Mouse (Mus musculus) MEL (cell line): ENCODE measurements around the gene Abhd16a. TPM values are rescaled to one million over a fixed set of nuclear protein-coding genes. Genes with fewer than 3 reads are reported as not detected.
A peak's percentile ranks its signal among the peaks of the same experiment; 100 is the strongest.

Source experiments
- DNase-seq: peaks from one replicate; pipeline ENCODE4 v3.0.0; 2011; ENCODE audit warnings: low read depth, low spot score
- H3K27ac ChIP-seq: 2 replicates; pipeline ENCODE4 v1.5.1; 2012; ENCODE audit warnings: low read depth, mild to moderate bottlenecking, control low read depth, low read length, moderate library complexity; ENCODE audit not compliant: control insufficient read depth
- H3K27me3 ChIP-seq, 2 experiments: fragments of 150-350 bp in 1 of 2; sonication (generic) in 1 of 2; 2 replicates each; pipeline ENCODE4 v1.6.1; 2012; ENCODE audit warnings: low read length in 2 of 2, mild to moderate bottlenecking in 2 of 2, improper control_type of control experiment in 1 of 2, moderate library complexity in 1 of 2; ENCODE audit not compliant: insufficient read depth in 2 of 2, control insufficient read depth in 1 of 2
- H3K36me3 ChIP-seq, 2 experiments: 2 replicates each; pipeline ENCODE4 v1.6.1; 2012 to 2014; ENCODE audit warnings: low read length in 2 of 2, improper control_type of control experiment in 1 of 2, inconsistent platforms in 1 of 2, mild to moderate bottlenecking in 1 of 2; ENCODE audit not compliant: insufficient read depth in 2 of 2, control insufficient read depth in 1 of 2
- H3K4me1 ChIP-seq, 2 experiments: fragments of 150-350 bp in 1 of 2; sonication (generic) in 1 of 2; 2 replicates each; pipeline ENCODE4 v1.6.1; 2012; ENCODE audit warnings: low read length in 2 of 2, improper control_type of control experiment in 1 of 2, mild to moderate bottlenecking in 1 of 2; ENCODE audit not compliant: insufficient read depth in 2 of 2, control insufficient read depth in 1 of 2
- H3K4me3 ChIP-seq, 2 experiments: fragments of 150-350 bp in 1 of 2; sonication (generic) in 1 of 2; 2 replicates each; pipeline ENCODE4 v1.5.1; 2012; ENCODE audit warnings: low read depth in 2 of 2, low read length in 2 of 2, mild to moderate bottlenecking in 2 of 2, moderate library complexity in 2 of 2, control low read depth in 1 of 2, improper control_type of control experiment in 1 of 2; ENCODE audit not compliant: control insufficient read depth in 1 of 2, insufficient read depth in 1 of 2
- H3K79me2 ChIP-seq: 2 replicates; pipeline ENCODE4 v1.6.1; 2012; ENCODE audit warnings: mild to moderate bottlenecking, low read length, moderate library complexity; ENCODE audit not compliant: control insufficient read depth, poor library complexity, insufficient read depth
- H3K9ac ChIP-seq: 2 replicates; pipeline ENCODE4 v1.6.1; 2012; ENCODE audit warnings: low read depth, mild to moderate bottlenecking, control low read depth, low read length, moderate library complexity; ENCODE audit not compliant: control insufficient read depth, poor library complexity, severe bottlenecking
- H3K9me3 ChIP-seq: fragments of 150-350 bp; sonication (generic); replicated peaks from 2 replicates; pipeline ENCODE4 v1.6.1; 2012; ENCODE audit warnings: mild to moderate bottlenecking, low read length, improper control_type of control experiment, moderate library complexity; ENCODE audit not compliant: insufficient read depth
- BHLHE40 ChIP-seq: IDR thresholded peaks from 2 replicates; pipeline ENCODE4 v1.6.1; 2012; ENCODE audit warnings: low read depth, mild to moderate bottlenecking, inconsistent platforms, low read length, improper control_type of control experiment, borderline replicate concordance
- CHD2 ChIP-seq: IDR thresholded peaks from 2 replicates; pipeline ENCODE4 v1.6.1; 2011; ENCODE audit warnings: low read length, improper control_type of control experiment
- CTCF ChIP-seq, 3 experiments: IDR thresholded peaks in 2 of 3; conservative IDR thresholded peaks in 1 of 3; 2 replicates each; pipeline ENCODE4 v1.5.1; 2011 to 2012; ENCODE audit warnings: low read length in 3 of 3, low read depth in 2 of 3, mild to moderate bottlenecking in 2 of 3, improper control_type of control experiment in 1 of 3, inconsistent platforms in 1 of 3, mixed read lengths in 1 of 3, moderate library complexity in 1 of 3; ENCODE audit not compliant: control insufficient read depth in 1 of 3, insufficient read depth in 1 of 3, poor library complexity in 1 of 3, severe bottlenecking in 1 of 3
- E2F4 ChIP-seq: IDR thresholded peaks from 2 replicates; pipeline ENCODE4 v1.6.1; 2011; ENCODE audit warnings: low read depth, low read length, improper control_type of control experiment, borderline replicate concordance
- EP300 ChIP-seq, 2 experiments: IDR thresholded peaks; 2 replicates each; pipeline ENCODE4 v1.6.1; 2011; ENCODE audit warnings: improper control_type of control experiment in 2 of 2, low read length in 2 of 2, low read depth in 1 of 2, mild to moderate bottlenecking in 1 of 2
- GATA1 ChIP-seq: IDR thresholded peaks from 2 replicates; pipeline ENCODE4 v1.6.1; 2011; ENCODE audit warnings: low read depth, low read length, improper control_type of control experiment
- JUND ChIP-seq: IDR thresholded peaks from 2 replicates; pipeline ENCODE4 v1.6.1; 2011; ENCODE audit warnings: low read depth, mild to moderate bottlenecking, improper control_type of control experiment, low read length
- MAX ChIP-seq: IDR thresholded peaks from 2 replicates; pipeline ENCODE4 v1.6.1; 2011; ENCODE audit warnings: low read length, improper control_type of control experiment
- MAZ ChIP-seq: IDR thresholded peaks from 2 replicates; pipeline ENCODE4 v1.6.1; 2012; ENCODE audit warnings: low read depth, mild to moderate bottlenecking, inconsistent platforms, low read length, improper control_type of control experiment
- MEF2A ChIP-seq: IDR thresholded peaks from 2 replicates; pipeline ENCODE4 v1.6.1; 2014; ENCODE audit warnings: low read depth, mild to moderate bottlenecking, inconsistent platforms, low read length, improper control_type of control experiment; ENCODE audit not compliant: poor library complexity, insufficient replicate concordance, severe bottlenecking; ENCODE audit errors: extremely low read depth
- MXI1 ChIP-seq: IDR thresholded peaks from 2 replicates; pipeline ENCODE4 v1.6.1; 2011; ENCODE audit warnings: mild to moderate bottlenecking, low read depth, low read length, improper control_type of control experiment
- MYB ChIP-seq: IDR thresholded peaks from 2 replicates; pipeline ENCODE4 v1.6.1; 2011; ENCODE audit warnings: mild to moderate bottlenecking, low read depth, low read length, improper control_type of control experiment
- MYC ChIP-seq: IDR thresholded peaks from 2 replicates; pipeline ENCODE4 v1.6.1; 2011; ENCODE audit warnings: low read depth, mild to moderate bottlenecking, low read length, improper control_type of control experiment, moderate library complexity
- TCF12 ChIP-seq: IDR thresholded peaks from 2 replicates; pipeline ENCODE4 v1.6.1; 2014; ENCODE audit warnings: low read depth, mild to moderate bottlenecking, inconsistent platforms, low read length, improper control_type of control experiment, moderate library complexity
- UBTF ChIP-seq: IDR thresholded peaks from 2 replicates; pipeline ENCODE4 v1.6.1; 2012; ENCODE audit warnings: low read depth, mild to moderate bottlenecking, inconsistent platforms, low read length, improper control_type of control experiment, moderate library complexity, borderline replicate concordance; ENCODE audit not compliant: insufficient read depth
- polyA plus RNA-seq, 2 experiments: library from polyadenylated mRNA; stranded (reverse) in 1 of 2; unstranded in 1 of 2; fragments of >175 nt in 1 of 2; fragments of >200 nt in 1 of 2; gene quantifications; 2 replicates each; pipeline versions ENCODE4 v1.2.1 to v1.2.4; 2012; ENCODE audit warnings: low replicate concordance in 2 of 2, low read depth in 1 of 2; ENCODE audit not compliant: insufficient read length in 2 of 2, insufficient read depth in 1 of 2, missing spikeins in 1 of 2
- total RNA-seq: library from RNA; depleted of rRNA; stranded (reverse); fragments of 300-350 nt; gene quantifications from 2 replicates; pipeline ENCODE4 v1.2.3, GENCODE M21; 2012

Gene Abhd16a
- total and polyA plus RNA-seq, 3 experiments = 96.1 to 126 TPM; not detected in 1

DNA sequence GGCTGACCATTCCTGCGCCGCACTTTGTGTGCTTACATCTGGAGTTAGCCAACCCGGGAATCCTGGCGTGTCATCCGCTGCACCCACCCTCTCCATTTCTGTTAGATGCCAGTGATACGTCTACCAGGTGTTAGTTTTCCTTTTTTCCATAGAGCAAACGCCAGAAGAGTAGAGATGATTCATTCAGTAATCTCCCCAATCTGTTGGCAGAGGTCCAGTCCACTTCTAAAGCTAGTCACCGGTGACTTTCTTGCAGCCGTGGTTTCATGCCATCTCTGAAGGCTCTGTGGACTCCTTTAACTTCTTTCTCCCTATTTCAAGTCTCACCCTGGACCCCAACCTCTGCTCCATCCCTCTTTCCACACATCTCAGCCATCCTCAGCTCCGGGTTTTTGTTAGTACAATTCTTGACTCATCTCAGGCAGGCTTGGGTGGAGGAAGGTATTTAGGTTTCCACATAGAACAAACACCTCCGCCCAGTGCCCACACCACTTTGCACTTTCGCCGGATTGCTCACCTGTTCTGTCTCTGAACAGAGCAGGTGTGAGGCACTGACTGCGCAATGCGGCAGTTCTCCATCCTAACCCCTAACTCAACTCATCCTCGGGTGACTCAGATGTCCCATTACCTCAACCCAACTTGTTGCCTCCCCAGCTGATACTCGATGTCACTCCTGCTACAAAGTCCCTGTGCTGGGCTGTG is 20.7 kb upstream of the Abhd16a start:
- Histone ChIP-seq H3K79me2 (no peaks in the 10 kb centered on the region), H3K9me3 (no peaks in the 10 kb centered on the region), H3K4me1 (peaks cover 0 to 16% of the 10 kb centered on the region in 2 experiments; a peak in 3 of 4 replicates), H3K36me3 (no peaks in the 10 kb centered on the region; a peak in 1 of 4 replicates), H3K4me3 (no peak overlapping the region), H3K27ac (no peak overlapping the region), H3K27me3 (no peaks in the 10 kb centered on the region), H3K9ac (no peak overlapping the region)
- TF ChIP-seq BHLHE40 (no peak), MAX (no peak), MAZ (no peak), JUND (0 out of 2 replicates have a peak, but pooled peaks have one; percentile 38), CHD2 (no peak), EP300 (IDR thresholded peaks at IDR 0.05; ENCODE audit: low read depth in 1 of 2, low read length in 2 of 2) (peak in 1 of 2 experiments; percentile 17; a peak in 1 of 4 replicates), E2F4 (no peak), MYC (no peak), TCF12 (no peak), MXI1 (no peak), CTCF (IDR thresholded peaks at IDR 0.05 in 2 of 3, conservative IDR thresholded peaks at IDR 0.05 in 1 of 3; ENCODE audit: control insufficient read depth in 1 of 3, insufficient read depth in 1 of 3, low read depth in 2 of 3, low read length in 3 of 3, poor library complexity in 1 of 3, severe bottlenecking in 1 of 3) (no peak), MEF2A (no peak), UBTF (no peak), GATA1 (peak; percentile 45; the same call in 1 of the 2 replicates)
- peak; percentile 50 for DNase-seq

DNA sequence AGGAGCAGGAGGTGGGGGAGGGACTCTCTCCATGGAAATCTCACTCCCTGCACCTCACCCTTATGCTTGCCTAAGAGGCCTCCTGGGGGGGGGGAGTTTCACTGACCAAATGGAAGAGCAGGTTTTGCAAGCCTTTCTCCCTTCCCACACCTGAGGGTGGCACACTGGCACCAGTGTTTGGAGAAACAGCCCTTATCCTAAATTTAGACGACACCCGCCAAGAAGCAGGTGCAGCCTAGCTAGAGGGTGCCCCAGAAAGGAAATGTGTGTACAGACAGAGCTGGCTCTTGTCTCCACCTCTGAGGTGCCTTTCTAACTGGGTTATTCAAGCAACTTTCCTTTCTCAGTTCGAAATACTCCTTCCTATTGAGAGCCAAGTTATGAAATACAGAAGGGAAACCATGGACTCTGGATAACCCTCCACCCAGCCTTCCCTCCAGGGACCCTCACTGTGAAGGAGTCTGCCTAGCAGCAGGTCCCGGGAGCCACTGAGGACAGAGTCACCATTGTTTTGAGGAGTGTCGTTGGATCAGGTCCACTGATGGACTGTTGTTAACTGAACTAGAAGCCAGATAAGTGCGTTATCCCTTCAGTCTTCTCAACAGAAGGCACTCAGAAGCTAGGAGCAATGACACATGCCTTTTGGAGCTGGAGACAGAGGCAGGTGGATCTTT is 18.4 kb upstream of the Abhd16a start:
- H3K4me1 ChIP-seq = peaks cover 0 to 16% of the 10 kb centered on the region in 2 experiments; a peak in 3 of 4 replicates
- no peak overlapping the region for H3K9ac ChIP-seq
- H3K27ac ChIP-seq = no peak overlapping the region
- no peaks in the 10 kb centered on the region for H3K27me3 ChIP-seq
- no peak for DNase-seq
- H3K79me2 ChIP-seq = no peaks in the 10 kb centered on the region
- H3K4me3 ChIP-seq = no peak overlapping the region
- no peaks in the 10 kb centered on the region; a peak in 1 of 4 replicates for H3K36me3 ChIP-seq
- H3K9me3 ChIP-seq = no peaks in the 10 kb centered on the region
- TF ChIP-seq MYB = 0 out of 2 replicates have a peak, but pooled peaks have one; percentile 8
- TF ChIP-seq CTCF (IDR thresholded peaks at IDR 0.05 in 2 of 3, conservative IDR thresholded peaks at IDR 0.05 in 1 of 3; ENCODE audit: control insufficient read depth in 1 of 3, insufficient read depth in 1 of 3, low read depth in 2 of 3, low read length in 3 of 3, poor library complexity in 1 of 3, severe bottlenecking in 1 of 3) = no peak
- TF ChIP-seq, all 39 proteins: peak for 1
